Mouse (Mus musculus) limb, embryonic 14.5 days (tissue): ENCODE data around the gene Cdk17. TPM values are rescaled to one million over a fixed set of nuclear protein-coding genes. Genes with fewer than 3 reads are reported as not detected.

Experiments used
- ATAC-seq: fragments of 200-750 bp; cut with Nextera tagmentation; 2 replicates; pipeline ENCODE4 v1.8.0; 2017; ENCODE audit warnings: low read depth, moderate number of reproducible peaks, moderate TSS enrichment; ENCODE audit not compliant: low FRiP score
- DNase-seq: peaks from one replicate; pipeline ENCODE4 v3.0.0-alpha.2; 2015; ENCODE audit warnings: low spot score
- H3K27ac ChIP-seq: fragments of 300-500 bp; sonication (generic); replicated peaks from 2 replicates; pipeline ENCODE4 v1.5.1; 2014; ENCODE audit warnings: low read depth, mild to moderate bottlenecking, low read length, moderate library complexity, mixed read lengths
- H3K27me3 ChIP-seq: fragments of 300-500 bp; sonication (generic); 2 replicates; pipeline ENCODE4 v1.6.1; 2014; ENCODE audit warnings: low read length, mixed read lengths; ENCODE audit not compliant: control insufficient read depth, insufficient read depth
- H3K36me3 ChIP-seq: fragments of 300-500 bp; sonication (generic); 2 replicates; pipeline ENCODE4 v1.6.1; 2014; ENCODE audit warnings: mild to moderate bottlenecking, low read length, moderate library complexity, mixed read lengths; ENCODE audit not compliant: control insufficient read depth, insufficient read depth
- H3K4me1 ChIP-seq: fragments of 300-500 bp; sonication (generic); 2 replicates; pipeline ENCODE4 v1.6.1; 2014; ENCODE audit warnings: antibody characterized with exemption, low read length, mixed read lengths; ENCODE audit not compliant: control insufficient read depth, insufficient read depth
- H3K4me2 ChIP-seq: fragments of 300-500 bp; sonication (generic); replicated peaks from 2 replicates; pipeline ENCODE4 v1.6.1; 2014; ENCODE audit warnings: low read depth, mild to moderate bottlenecking, low read length, moderate library complexity; ENCODE audit not compliant: severe bottlenecking
- H3K4me3 ChIP-seq: fragments of 300-500 bp; sonication (generic); replicated peaks from 2 replicates; pipeline ENCODE4 v1.5.1; 2014; ENCODE audit warnings: low read length
- H3K9ac ChIP-seq: fragments of 300-500 bp; sonication (generic); 2 replicates; pipeline ENCODE4 v1.6.1; 2014; ENCODE audit warnings: mild to moderate bottlenecking, low read depth, low read length, moderate library complexity; ENCODE audit not compliant: severe bottlenecking
- H3K9me3 ChIP-seq: fragments of 300-500 bp; sonication (generic); 2 replicates; pipeline ENCODE4 v1.6.1; 2016; ENCODE audit warnings: low read length; ENCODE audit not compliant: control insufficient read depth
- POLR2A ChIP-seq: fragments of 200-500 bp; IDR thresholded peaks from 2 replicates; pipeline ENCODE4 v1.8.0; 2012; ENCODE audit warnings: inconsistent platforms, mild to moderate bottlenecking, moderate library complexity, borderline replicate concordance; ENCODE audit not compliant: insufficient read depth, insufficient read length; ENCODE audit errors: extremely low read depth
- WGBS: fragments of 180-500 bp; shearing (Covaris S2); extraction: QIAGEN DNeasy Blood & Tissue Kit; methylation state at CpG from one replicate; pipeline ENCODE4 v1.1.7; 2014; 5-methylcytosine and 5-hydroxymethylcytosine counted together
- polyA plus RNA-seq, 2 experiments: library from polyadenylated mRNA; depleted of rRNA in 1 of 2; stranded (reverse) in 1 of 2; unstranded in 1 of 2; fragments of >200 nt; fragmentation: Nextera tagmentation in 1 of 2; extraction: Ambion mirVana in 1 of 2; gene quantifications; 2 replicates each; pipeline versions ENCODE4 v1.2.1 to v1.2.3; 2012 to 2014

The Cdk17 gene
- polyA plus RNA-seq, 2 experiments = 24.7 to 25.9 TPM

DNA sequence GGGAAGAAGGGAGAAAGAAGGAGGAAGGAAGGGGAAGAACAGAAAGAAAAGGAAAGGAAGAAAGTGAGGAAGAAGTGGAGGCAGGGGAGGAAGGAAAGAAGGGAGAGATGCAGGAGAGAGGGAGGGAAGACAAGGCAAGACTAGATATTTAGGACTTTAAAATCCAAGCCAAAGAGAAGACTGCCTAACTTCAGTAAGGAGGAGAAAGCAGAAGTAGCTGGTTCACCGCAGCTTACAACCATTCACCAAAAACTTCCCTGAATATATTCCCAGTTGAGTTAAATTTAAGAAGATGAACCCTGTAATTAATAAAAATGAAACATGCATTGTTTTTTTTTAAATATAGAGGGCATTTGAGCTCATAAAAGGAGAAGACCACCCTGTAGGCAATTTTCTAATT, 44.9 kb upstream of the Cdk17 start:
- no peaks in the 10 kb centered on the region for H3K4me1 ChIP-seq
- H3K27me3 ChIP-seq = no peaks in the 10 kb centered on the region
- DNase-seq = no peak
- WGBS = 85% methylated on average over 1 of the region's 1 CpGs
- ATAC-seq = no peak
- no peak overlapping the region for H3K4me2 ChIP-seq
- TF ChIP-seq POLR2A = no peak
- no peak overlapping the region for H3K4me3 ChIP-seq
- no peaks in the 10 kb centered on the region for H3K9me3 ChIP-seq
- no peak overlapping the region for H3K9ac ChIP-seq
- no peaks in the 10 kb centered on the region for H3K36me3 ChIP-seq
- H3K27ac ChIP-seq = no peak overlapping the region

DNA sequence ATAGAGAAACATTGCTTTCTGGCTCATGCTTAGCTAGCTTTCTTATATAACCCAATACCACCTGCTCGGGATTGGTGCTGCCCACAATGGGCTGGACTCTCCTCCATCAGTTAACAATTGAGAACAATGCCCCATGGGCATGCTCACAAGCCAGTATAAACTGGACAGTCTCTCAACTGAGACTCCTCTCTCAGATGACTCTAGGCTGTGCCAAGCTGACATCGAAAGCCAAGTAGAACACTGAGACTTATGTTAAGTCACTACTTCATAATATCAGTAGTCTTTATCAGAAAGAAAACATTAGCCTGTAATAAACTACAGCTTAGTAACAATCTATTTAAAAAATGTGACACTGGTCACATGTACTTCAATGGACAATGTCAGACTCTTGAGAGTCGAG, 44.0 kb upstream of the Cdk17 start:
- Histone ChIP-seq H3K4me3 (no peak overlapping the region), H3K9me3 (no peaks in the 10 kb centered on the region), H3K9ac (no peak overlapping the region), H3K27me3 (no peaks in the 10 kb centered on the region), H3K4me2 (no peak overlapping the region), H3K4me1 (no peaks in the 10 kb centered on the region), H3K36me3 (no peaks in the 10 kb centered on the region), H3K27ac (no peak overlapping the region)
- DNase-seq = no peak
- no peak for TF ChIP-seq POLR2A
- WGBS = 76% methylated on average over 3 of the region's 3 CpGs
- no peak for ATAC-seq

DNA sequence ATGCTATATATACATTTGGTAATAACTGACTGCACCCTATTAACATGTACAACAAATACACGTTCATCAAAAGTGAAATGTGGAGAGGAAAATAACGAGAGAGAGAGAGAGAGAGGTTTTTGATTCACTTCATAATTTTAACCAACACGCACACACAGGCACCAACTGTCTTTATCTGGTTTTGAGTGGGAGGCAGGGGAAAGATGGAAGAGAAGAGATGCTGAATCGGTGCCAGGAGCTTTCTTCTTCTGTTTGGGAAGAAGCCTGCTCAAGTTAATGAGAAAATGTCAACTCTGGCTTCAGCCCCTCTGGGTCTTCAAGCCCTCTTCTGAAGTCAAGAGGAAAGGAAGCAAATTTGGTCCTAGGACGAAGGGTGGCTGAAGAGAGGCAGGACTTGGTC, 40.9 kb upstream of the Cdk17 start:
- Histone ChIP-seq H3K27ac (no peak overlapping the region), H3K4me2 (no peak overlapping the region), H3K36me3 (no peaks in the 10 kb centered on the region), H3K9ac (no peak overlapping the region), H3K4me1 (peaks cover 6% of the 10 kb centered on the region; the same call in 1 of the 2 replicates), H3K9me3 (no peaks in the 10 kb centered on the region), H3K4me3 (no peak overlapping the region), H3K27me3 (no peaks in the 10 kb centered on the region)
- ATAC-seq (no peak), DNase-seq (no peak)
- WGBS = 81% methylated on average over 5 of the region's 5 CpGs
- TF ChIP-seq POLR2A = no peak

DNA sequence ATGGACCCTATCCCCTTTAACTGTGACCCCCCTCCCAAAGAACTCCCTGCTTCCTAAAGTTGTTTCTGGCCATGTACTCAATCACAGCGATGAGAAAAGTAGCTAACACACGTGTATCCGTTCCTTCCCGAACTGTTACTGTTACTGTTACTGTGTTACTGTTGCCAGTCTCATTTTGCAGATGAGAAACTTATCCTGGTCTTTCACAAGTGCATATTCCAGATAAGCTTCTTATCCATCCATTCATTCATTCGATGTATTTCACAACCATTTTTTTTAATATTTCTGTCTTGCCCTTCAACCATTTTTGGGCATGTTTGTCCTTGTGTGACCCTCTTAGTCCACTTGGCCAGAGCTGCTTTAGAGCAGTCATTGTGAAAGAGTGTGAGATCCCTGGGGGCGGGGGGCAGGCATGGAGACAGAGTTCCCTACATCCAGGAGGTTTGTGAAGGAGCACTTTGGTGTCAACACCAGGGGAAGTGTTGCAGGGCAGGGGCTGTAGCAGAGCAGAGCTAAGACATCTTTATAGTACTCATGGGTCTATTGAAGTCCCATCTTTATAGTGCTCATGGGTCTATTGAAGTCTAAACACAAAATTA, 39.3 kb upstream of the Cdk17 start:
- WGBS = 89% methylated on average over 6 of the region's 6 CpGs
- TF ChIP-seq POLR2A = no peak
- H3K4me1 ChIP-seq = peaks cover 6% of the 10 kb centered on the region; the same call in 1 of the 2 replicates

DNA sequence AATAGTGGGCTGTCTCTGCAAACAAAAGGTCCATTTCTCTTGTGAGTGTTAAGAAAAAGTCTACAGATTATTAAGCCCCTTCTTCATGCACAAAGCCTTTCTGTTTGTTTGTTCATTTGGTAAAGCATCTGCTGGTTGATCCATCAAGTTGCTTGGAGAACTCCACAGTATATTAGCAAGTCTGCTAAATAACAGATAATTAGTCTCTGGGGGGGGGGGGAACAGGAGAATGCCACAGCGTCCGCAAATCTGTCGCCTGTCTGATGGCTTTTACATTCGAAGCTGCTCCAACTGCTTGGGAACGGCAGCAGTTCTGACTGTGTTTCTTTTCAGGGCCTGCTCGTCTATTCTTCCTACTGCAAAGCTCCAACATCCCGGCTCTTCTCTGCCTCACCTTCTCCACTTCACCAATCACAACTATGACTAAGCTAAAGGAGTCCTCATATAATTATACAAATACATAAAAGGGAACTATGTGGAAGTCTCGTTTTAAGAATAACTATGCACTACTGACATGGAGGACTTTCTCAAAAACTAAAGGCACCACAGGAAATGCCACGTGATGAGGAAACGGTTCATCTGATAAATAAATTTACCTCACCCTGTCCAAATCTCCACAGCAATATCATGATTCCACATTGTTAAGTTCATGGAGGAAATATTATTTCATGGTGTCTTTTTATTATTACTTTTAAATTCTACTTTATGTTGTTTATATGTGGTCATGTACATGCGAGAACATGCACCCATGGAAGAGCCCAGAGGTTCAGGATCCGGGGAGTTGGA, 38.1 kb upstream of the Cdk17 start:
- Histone ChIP-seq H3K9ac (no peak overlapping the region), H3K4me2 (no peak overlapping the region), H3K27me3 (no peaks in the 10 kb centered on the region), H3K36me3 (no peaks in the 10 kb centered on the region), H3K27ac (no peak overlapping the region), H3K4me1 (peaks cover 6% of the 10 kb centered on the region; the same call in 1 of the 2 replicates), H3K9me3 (no peaks in the 10 kb centered on the region), H3K4me3 (no peak overlapping the region)
- 63% methylated on average over 12 of the region's 12 CpGs for WGBS
- no peak for DNase-seq
- no peak for TF ChIP-seq POLR2A
- ATAC-seq = no peak

More for the DNA sequence above, 39.3 kb upstream of the Cdk17 start:
- H3K4me2 ChIP-seq = no peak overlapping the region
- no peak overlapping the region for H3K27ac ChIP-seq
- H3K9ac ChIP-seq = no peak overlapping the region
- ATAC-seq (no peak), DNase-seq (no peak)
- H3K27me3 ChIP-seq = no peaks in the 10 kb centered on the region
- no peaks in the 10 kb centered on the region for H3K36me3 ChIP-seq
- no peak overlapping the region for H3K4me3 ChIP-seq
- no peaks in the 10 kb centered on the region for H3K9me3 ChIP-seq
